Mouse (Mus musculus) frontal cortex, adult 2 months (tissue): ENCODE results near the gene Lmna. TPM values are rescaled to one million over a fixed set of nuclear protein-coding genes. Genes with fewer than 3 reads are reported as not detected.
A peak's percentile ranks its signal among the peaks of the same experiment; 100 is the strongest.

ENCODE experiments used
- DNase-seq, 2 experiments: peaks; one replicate each; pipeline ENCODE4 v3.0.0; 2022; ENCODE audit warnings: low spot score in 1 of 2; ENCODE audit errors: extremely low spot score in 1 of 2
- polyA plus RNA-seq: library from polyadenylated mRNA; depleted of rRNA; stranded (reverse); fragments of >200 nt; gene quantifications from 2 replicates; pipeline ENCODE4 v1.2.3, GENCODE M21; 2012

Lmna gene
- polyA plus RNA-seq, 1 experiment, result 53.9 TPM

- no peak for DNase-seq
Measured at GRCm38 (mm10) chr3:88540085-88540484, 30.3 kb upstream of the Lmna start.

GRCm38 (mm10) chr3:88539397-88539796 is 29.6 kb upstream of the Lmna start:
- no peak for DNase-seq

- no peak for DNase-seq
Measured at GRCm38 (mm10) chr3:88538271-88539145, 28.8 kb upstream of the Lmna start.

DNA sequence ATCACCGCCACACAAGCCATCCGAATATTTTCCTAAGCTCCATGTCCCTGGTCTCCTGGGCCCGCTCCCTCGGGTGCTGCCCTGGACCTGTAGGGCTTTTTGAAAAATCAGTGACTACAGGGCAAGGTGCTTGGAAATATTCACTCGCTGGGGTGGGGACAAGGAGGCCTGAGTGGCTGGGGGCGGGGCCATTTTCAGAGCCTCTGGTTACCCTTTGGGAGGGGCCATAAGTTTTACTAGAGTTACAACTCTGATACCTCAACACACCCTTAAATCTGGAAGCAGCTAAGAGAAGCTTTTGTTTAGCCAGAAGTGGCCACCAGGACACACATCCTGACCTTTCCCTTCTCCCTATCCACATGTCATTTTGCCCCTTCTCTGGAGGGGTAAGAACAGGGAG is 27.4 kb upstream of the Lmna start:
- no peak for DNase-seq

DNA sequence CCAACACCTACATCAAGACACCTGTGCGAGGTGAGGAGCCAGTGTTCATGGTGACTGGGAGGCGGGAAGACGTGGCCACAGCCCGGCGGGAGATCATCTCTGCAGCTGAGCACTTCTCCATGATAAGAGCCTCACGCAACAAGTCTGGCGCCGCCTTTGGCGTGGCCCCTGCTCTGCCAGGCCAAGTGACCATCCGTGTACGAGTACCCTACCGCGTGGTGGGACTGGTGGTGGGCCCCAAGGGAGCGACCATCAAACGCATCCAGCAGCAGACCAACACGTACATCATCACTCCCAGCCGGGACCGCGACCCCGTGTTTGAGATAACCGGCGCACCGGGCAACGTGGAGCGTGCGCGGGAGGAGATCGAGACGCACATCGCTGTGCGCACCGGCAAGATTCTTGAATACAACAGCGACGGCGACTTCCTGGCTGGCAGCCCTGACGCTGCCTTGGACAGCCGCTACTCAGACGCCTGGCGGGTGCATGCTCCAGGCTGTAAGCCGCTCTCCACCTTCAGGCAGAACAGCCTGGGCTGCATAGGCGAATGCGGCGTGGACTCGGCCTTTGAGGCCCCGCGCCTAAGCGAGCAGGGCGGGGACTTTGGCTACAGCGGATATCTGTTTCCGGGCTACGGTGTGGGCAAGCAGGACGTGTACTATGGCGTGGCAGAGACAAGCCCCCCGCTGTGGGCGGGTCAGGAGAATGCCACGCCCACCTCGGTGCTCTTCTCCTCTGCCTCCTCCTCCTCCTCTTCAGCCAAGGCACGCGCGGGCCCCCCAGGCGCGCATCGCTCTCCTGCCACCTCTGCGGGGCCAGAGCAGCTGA is 26.6 kb upstream of the Lmna start:
- DNase-seq, result peak; percentile 64 to 71

DNA sequence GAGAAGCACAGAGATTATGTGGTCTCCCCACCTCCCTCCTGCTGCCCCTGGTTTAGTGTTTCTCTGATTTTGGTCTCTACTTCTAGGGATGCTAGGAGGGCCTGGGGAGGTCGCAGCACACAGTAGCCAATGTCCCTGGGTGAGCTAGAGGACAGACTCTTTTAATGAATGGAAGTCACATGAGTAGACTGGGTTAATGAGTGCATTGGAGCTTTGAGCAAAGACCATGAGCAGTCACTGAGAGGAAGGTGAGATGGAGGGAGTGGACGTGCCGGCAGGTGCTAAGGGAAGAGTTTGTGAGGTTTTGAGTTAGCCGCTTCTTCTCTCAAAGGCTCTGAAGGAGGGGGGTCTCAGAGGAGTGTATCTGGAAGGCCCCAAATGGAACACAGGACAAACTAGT is 25.8 kb upstream of the Lmna start:
- DNase-seq, result no peak

DNA sequence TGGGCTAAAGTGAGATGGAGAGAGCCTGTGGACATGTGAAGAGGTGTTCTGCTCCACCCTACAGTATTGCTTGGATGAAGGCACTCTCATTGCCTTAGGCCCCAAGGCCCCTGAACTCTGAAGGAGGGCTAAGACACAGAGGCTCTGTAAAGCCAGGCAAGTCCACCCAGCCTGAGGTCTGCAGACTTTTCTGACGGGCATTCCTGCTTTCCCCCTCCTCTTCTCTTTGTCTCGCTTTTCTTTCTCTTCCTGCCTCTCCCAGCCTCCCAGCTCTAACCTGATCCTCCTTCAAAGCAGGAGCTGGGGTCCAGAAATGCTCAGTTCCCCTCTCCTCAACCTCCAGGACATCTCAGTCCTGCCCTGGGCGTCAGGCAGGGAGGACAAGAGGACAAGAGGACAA is 25.2 kb upstream of the Lmna start:
- DNase-seq, result no peak

- DNase-seq, result no peak
Measured at GRCm38 (mm10) chr3:88533706-88534105, 23.9 kb upstream of the Lmna start.

GRCm38 (mm10) chr3:88532689-88533511 is 23.1 kb upstream of the Lmna start:
- no peak for DNase-seq

- DNase-seq, result no peak
Measured at GRCm38 (mm10) chr3:88532299-88532674, 22.5 kb upstream of the Lmna start, which contains the start of gene Mex3a. Mex3a (plus strand) TSS chr3:88532395.

DNA sequence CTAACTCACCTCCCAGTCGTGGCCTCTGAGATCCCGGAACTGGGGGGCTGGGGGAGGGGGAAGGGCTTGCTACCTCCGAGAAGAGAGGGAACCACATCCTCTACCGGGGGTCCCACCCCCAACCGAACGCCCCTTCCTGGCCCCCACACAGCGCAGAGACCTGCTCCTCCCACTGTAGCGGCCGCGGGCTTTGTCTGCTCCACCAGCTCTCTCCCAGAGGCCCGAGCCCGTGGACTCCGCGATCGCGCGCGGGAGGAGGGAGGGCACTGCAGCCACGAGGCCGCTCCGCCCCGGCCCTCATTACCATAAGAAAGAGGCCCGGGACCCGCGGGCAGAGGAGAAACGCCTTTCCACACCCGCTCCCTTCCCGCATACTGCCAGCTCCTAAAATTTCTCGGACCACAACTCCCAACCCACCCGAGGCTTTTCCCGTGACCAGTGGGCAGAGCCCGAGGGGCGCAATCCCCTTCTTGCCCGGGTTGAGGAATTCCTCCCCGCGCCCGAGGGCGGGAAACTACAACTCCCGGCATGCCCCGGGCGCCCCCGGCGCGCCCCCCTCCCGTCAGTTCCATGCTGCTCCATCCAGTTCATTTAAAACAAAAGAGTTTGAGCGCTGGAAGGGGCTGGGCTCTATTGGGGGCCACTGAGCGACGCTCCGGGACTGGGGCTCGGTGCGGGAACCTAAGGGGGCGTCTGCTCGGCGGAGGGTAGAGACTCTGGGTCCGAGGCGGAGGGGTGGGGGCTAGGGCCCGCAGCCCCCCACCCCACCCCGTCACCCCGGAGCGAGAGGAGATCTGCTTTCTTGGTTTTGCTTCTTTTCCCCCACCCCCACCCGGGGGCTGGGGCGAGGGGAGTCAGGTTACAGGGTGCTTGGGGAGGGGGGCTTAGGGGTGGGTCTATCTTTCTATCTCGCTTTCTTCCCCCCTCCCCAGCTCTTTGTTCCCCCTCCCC is 21.9 kb upstream of the Lmna start:
- DNase-seq, result peak; percentile 66 to 85

DNA sequence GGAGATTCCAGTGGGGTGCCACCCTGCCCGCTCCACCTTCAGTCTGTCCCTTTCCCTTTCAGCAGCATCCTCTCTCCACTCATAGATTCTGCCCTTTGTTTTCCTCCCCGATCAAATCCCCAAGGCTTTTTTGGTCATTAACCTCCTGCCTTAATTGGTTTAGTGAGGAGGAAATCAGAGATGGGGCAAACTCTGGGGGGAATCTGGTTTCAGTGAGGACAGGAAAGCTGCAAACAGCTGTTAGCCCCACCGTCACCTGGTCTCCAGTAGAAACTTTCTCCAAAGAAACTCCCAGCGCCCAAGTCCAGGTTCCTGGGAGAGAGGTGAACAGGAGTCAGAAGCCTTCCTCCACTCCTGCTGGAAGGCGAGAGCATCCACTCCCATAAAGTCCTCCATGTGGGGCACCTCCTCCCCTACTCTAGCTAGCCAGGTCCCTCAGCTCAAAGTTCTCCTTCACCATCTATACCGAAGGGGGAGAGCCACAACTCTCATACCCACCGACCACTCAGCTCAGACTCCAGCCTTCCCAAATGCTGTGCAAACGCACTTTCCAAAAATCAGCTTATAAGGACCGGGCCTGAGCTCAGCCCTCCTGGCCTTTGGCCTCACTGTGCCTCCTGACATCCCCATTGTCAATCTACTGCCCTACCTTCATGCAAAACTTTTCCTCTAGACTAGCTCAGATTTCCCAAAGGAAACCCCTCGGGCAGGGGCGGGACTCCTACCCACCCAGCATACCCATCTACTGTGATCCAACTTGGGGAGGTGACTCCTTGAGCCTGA is 20.5 kb upstream of the Lmna start:
- no peak for DNase-seq

- DNase-seq, result no peak
Measured at GRCm38 (mm10) chr3:88529204-88530000, 19.6 kb upstream of the Lmna start.

DNA sequence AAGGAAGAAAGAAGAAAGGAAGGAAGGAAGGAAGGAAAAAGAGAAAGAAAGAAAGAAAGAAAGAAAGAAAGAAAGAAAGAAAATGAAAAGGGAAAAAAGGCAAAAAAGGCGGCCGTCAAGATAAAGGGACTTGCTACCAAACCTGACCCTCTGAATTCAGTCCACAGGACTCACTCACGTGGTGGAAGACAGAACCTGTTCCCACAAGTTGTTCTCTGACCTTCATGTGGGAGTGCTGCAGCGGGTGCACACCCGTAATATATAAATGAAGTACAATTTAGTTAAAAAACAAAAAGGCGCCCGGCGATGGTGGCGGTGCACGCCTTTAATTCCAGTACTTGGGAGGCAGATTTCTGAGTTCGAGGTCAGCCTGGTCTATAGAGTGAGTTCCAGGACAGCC is 18.9 kb upstream of the Lmna start:
- DNase-seq, result no peak

- DNase-seq, result no peak
Measured at GRCm38 (mm10) chr3:88527565-88527964, 17.8 kb upstream of the Lmna start.

GRCm38 (mm10) chr3:88526157-88527131 is 16.7 kb upstream of the Lmna start:
- DNase-seq, result peak; percentile 51 to 87

DNA sequence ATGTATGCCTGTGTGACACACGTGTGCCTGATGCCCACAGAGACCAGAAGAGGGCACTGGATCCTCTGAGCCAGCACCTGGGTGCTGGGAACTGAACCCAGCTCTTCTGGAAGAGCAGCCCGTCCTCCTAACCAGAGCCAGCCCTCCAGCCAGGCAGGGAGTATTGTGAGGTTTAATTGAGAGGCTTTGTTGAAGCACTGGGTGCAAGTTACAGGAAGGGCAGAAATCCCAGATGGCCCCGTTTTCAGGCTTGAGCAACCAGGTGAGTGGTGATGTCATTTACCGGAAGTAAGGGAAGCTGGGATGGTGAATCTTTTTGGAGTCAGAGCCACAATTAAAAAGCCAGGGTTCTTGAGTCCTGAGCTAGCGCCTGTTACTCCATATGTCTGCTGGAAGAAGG is 15.3 kb upstream of the Lmna start:
- no peak for DNase-seq
